Mouse (Mus musculus): ENCODE results near the gene Rnf11.

DNA sequence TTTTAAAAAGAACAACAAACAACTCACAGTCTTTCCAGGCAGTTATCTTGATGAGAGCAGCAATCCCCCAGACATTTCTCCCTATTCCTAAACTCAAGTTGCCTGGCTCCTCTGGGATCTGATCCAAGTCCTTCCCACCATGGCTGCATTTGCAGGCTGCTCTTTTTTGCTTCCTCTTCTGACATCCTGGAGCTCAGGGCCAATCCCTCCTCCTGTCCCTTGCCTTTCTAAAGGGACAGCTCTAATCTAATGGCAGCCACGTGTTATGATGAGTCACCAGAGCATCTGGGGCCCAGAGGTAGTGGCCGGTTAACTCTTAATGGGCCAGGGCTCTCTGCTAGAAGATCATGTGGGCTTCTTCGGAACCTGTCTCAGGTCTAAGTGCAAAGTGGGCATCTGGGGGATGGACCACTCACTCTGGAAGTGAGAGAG, 78.5 kb downstream of the Rnf11 start:
- TF ChIP-seq CTCF (IDR thresholded peaks at IDR 0.05; ENCODE audit: low read depth, low read length) = no peak
- TF ChIP-seq POLR2A (IDR thresholded peaks at IDR 0.05; ENCODE audit: extremely low read depth, insufficient read depth, low read length) = no peak

Measured in liver, adult 2 months (tissue).